Mouse (Mus musculus): ENCODE results near the gene 4933406M09Rik. TPM values are rescaled to one million over a fixed set of nuclear protein-coding genes. Genes with fewer than 3 reads are reported as not detected.

The 4933406M09Rik gene
- polyA plus RNA-seq, 1 experiment from 2014 or later = not detected

GRCm38 (mm10) chr1:134353326-134353725 lies 32.4 kb upstream of the 4933406M09Rik start:
- 93% methylated on average over 2 of the region's 2 CpGs for WGBS
- Histone ChIP-seq H3K9me3 (replicated peaks) (no peaks in the 10 kb centered on the region), H3K27ac (no peak overlapping the region), H3K9ac (no peak overlapping the region), H3K4me3 (no peak overlapping the region), H3K36me3 (ENCODE audit: poor library complexity, severe bottlenecking) (peaks cover 88% of the 10 kb centered on the region), H3K4me1 (no peaks in the 10 kb centered on the region), H3K27me3 (no peaks in the 10 kb centered on the region), H3K4me2 (no peak overlapping the region)
- ATAC-seq = no peak

- no peak overlapping the region for H3K4me3 ChIP-seq
- no peak overlapping the region for H3K9ac ChIP-seq
- 92% methylated on average over 4 of the region's 4 CpGs for WGBS
- H3K4me1 ChIP-seq = peaks cover 19% of the 10 kb centered on the region
- H3K27me3 ChIP-seq = no peaks in the 10 kb centered on the region
- no peak overlapping the region for H3K27ac ChIP-seq
- no peaks in the 10 kb centered on the region for H3K9me3 ChIP-seq (replicated peaks)
- H3K36me3 ChIP-seq (ENCODE audit: poor library complexity, severe bottlenecking) = peaks cover 66% of the 10 kb centered on the region
- ATAC-seq = no peak
- H3K4me2 ChIP-seq = no peak overlapping the region
Observed at GRCm38 (mm10) chr1:134357461-134357860, 28.3 kb upstream of the 4933406M09Rik start.

- Histone ChIP-seq H3K4me3 (peak overlapping the region; percentile 89), H3K27ac (no peak overlapping the region), H3K4me2 (peak overlapping the region; percentile 86), H3K9ac (peak overlapping the region; percentile 93), H3K9me3 (replicated peaks) (no peaks in the 10 kb centered on the region), H3K4me1 (peaks cover 20% of the 10 kb centered on the region), H3K36me3 (ENCODE audit: poor library complexity, severe bottlenecking) (peaks cover 34% of the 10 kb centered on the region), H3K27me3 (no peaks in the 10 kb centered on the region)
- WGBS = 80% methylated on average over 7 of the region's 7 CpGs
- no peak for ATAC-seq
Observed at GRCm38 (mm10) chr1:134360656-134361055, 25.1 kb upstream of the 4933406M09Rik start.

GRCm38 (mm10) chr1:134361195-134361856 lies 24.4 kb upstream of the 4933406M09Rik start:
- Histone ChIP-seq H3K36me3 (ENCODE audit: poor library complexity, severe bottlenecking) (peaks cover 28% of the 10 kb centered on the region), H3K4me3 (peak overlapping the region; percentile 89), H3K27me3 (no peaks in the 10 kb centered on the region), H3K4me1 (peaks cover 20% of the 10 kb centered on the region), H3K9me3 (replicated peaks) (no peaks in the 10 kb centered on the region), H3K9ac (peak overlapping the region; percentile 93), H3K27ac (peak overlapping the region; percentile 75), H3K4me2 (peak overlapping the region; percentile 86)
- 3% methylated on average over 44 of the region's 44 CpGs for WGBS
- peak; percentile 91 for ATAC-seq

- peak within 1 kb of the TSS; percentile 89 for H3K4me3 ChIP-seq
- H3K4me2 ChIP-seq = peak within 1 kb of the TSS; percentile 86
- no peaks in the 10 kb centered on the region for H3K9me3 ChIP-seq (replicated peaks)
- H3K36me3 ChIP-seq (ENCODE audit: poor library complexity, severe bottlenecking) = peaks cover 25% of the 10 kb centered on the region
- H3K27ac ChIP-seq = peak within 1 kb of the TSS; percentile 75
- peak; percentile 99 for ATAC-seq
- H3K4me1 ChIP-seq = peaks cover 20% of the 10 kb centered on the region
- no peaks in the 10 kb centered on the region for H3K27me3 ChIP-seq
- under 1% methylated on average over 38 of the region's 38 CpGs for WGBS
- peak within 1 kb of the TSS; percentile 93 for H3K9ac ChIP-seq
Observed at GRCm38 (mm10) chr1:134361857-134362212, 23.9 kb upstream of the 4933406M09Rik start, which contains the start of gene Tmem183a. Gene Tmem183a, minus strand, starts transcription at chr1:134361979.

- no peak for ATAC-seq
- Histone ChIP-seq H3K4me1 (peaks cover 20% of the 10 kb centered on the region), H3K36me3 (ENCODE audit: poor library complexity, severe bottlenecking) (peaks cover 14% of the 10 kb centered on the region), H3K4me2 (no peak overlapping the region), H3K27me3 (no peaks in the 10 kb centered on the region), H3K9me3 (replicated peaks) (no peaks in the 10 kb centered on the region), H3K9ac (no peak overlapping the region), H3K27ac (no peak overlapping the region), H3K4me3 (no peak overlapping the region)
- 82% methylated on average over 4 of the region's 4 CpGs for WGBS
Observed at GRCm38 (mm10) chr1:134363194-134363593, 22.5 kb upstream of the 4933406M09Rik start.

GRCm38 (mm10) chr1:134365491-134365890 lies 20.2 kb upstream of the 4933406M09Rik start:
- Histone ChIP-seq H3K27ac (no peak overlapping the region), H3K36me3 (ENCODE audit: poor library complexity, severe bottlenecking) (no peaks in the 10 kb centered on the region), H3K4me2 (no peak overlapping the region), H3K4me3 (no peak overlapping the region), H3K9me3 (replicated peaks) (0 out of 2 replicates have a peak, but pooled peaks cover under 1% of the 10 kb centered on the region), H3K27me3 (no peaks in the 10 kb centered on the region), H3K9ac (no peak overlapping the region), H3K4me1 (peaks cover 12% of the 10 kb centered on the region)
- 70% methylated on average over 5 of the region's 5 CpGs for WGBS
- no peak for ATAC-seq

- no peak overlapping the region for H3K4me3 ChIP-seq
- no peaks in the 10 kb centered on the region for H3K27me3 ChIP-seq
- no peak for ATAC-seq
- no peak overlapping the region for H3K27ac ChIP-seq
- 55% methylated on average over 9 of the region's 9 CpGs for WGBS
- H3K4me1 ChIP-seq = no peaks in the 10 kb centered on the region
- H3K9me3 ChIP-seq (replicated peaks) = 0 out of 2 replicates have a peak, but pooled peaks cover 5% of the 10 kb centered on the region
- H3K9ac ChIP-seq = no peak overlapping the region
- no peaks in the 10 kb centered on the region for H3K36me3 ChIP-seq (ENCODE audit: poor library complexity, severe bottlenecking)
- no peak overlapping the region for H3K4me2 ChIP-seq
Observed at GRCm38 (mm10) chr1:134368777-134369337, 16.9 kb upstream of the 4933406M09Rik start.

- Histone ChIP-seq H3K9ac (no peak overlapping the region), H3K4me2 (no peak overlapping the region), H3K36me3 (ENCODE audit: poor library complexity, severe bottlenecking) (no peaks in the 10 kb centered on the region), H3K4me1 (no peaks in the 10 kb centered on the region), H3K27me3 (no peaks in the 10 kb centered on the region), H3K4me3 (no peak overlapping the region), H3K27ac (no peak overlapping the region), H3K9me3 (replicated peaks) (0 out of 2 replicates have a peak, but pooled peaks cover 5% of the 10 kb centered on the region)
- no peak for ATAC-seq
- 80% methylated on average over 2 of the region's 2 CpGs for WGBS
Observed at GRCm38 (mm10) chr1:134374124-134374523, 11.6 kb upstream of the 4933406M09Rik start.

- Histone ChIP-seq H3K36me3 (ENCODE audit: poor library complexity, severe bottlenecking) (no peaks in the 10 kb centered on the region), H3K4me1 (peaks cover 10% of the 10 kb centered on the region; the same call in 1 of the 2 replicates), H3K27me3 (peaks cover 3% of the 10 kb centered on the region; the same call in 1 of the 2 replicates), H3K9me3 (replicated peaks) (no peaks in the 10 kb centered on the region), H3K4me2 (no peak overlapping the region), H3K9ac (no peak overlapping the region), H3K4me3 (no peak overlapping the region), H3K27ac (no peak overlapping the region)
- WGBS = 87% methylated on average over 2 of the region's 2 CpGs
- no peak for ATAC-seq
Observed at GRCm38 (mm10) chr1:134381051-134381450, 4.7 kb upstream of the 4933406M09Rik start.

- Histone ChIP-seq H3K9ac (0 out of 2 replicates have a peak overlapping the region, but pooled peaks have one; percentile 34), H3K9me3 (replicated peaks) (no peaks in the 10 kb centered on the region), H3K27ac (no peak overlapping the region), H3K27me3 (peaks cover 3% of the 10 kb centered on the region; the same call in 1 of the 2 replicates), H3K36me3 (ENCODE audit: poor library complexity, severe bottlenecking) (no peaks in the 10 kb centered on the region), H3K4me2 (peak overlapping the region; percentile 54), H3K4me1 (peaks cover 10% of the 10 kb centered on the region; the same call in 1 of the 2 replicates), H3K4me3 (peak overlapping the region; percentile 23)
- WGBS = 16% methylated on average over 19 of the region's 19 CpGs
- no peak for ATAC-seq
Observed at GRCm38 (mm10) chr1:134381795-134382625, 3.7 kb upstream of the 4933406M09Rik start.

- 93% methylated on average over 4 of the region's 4 CpGs for WGBS
- H3K9me3 ChIP-seq (replicated peaks) = no peaks in the 10 kb centered on the region
Observed at GRCm38 (mm10) chr1:134384581-134384980, 1.2 kb upstream of the 4933406M09Rik start.

More at GRCm38 (mm10) chr1:134384581-134384980, 1.2 kb upstream of the 4933406M09Rik start:
- Histone ChIP-seq H3K4me1 (peaks cover 10% of the 10 kb centered on the region; the same call in 1 of the 2 replicates), H3K27me3 (peaks cover 9% of the 10 kb centered on the region; the same call in 1 of the 2 replicates), H3K27ac (no peak overlapping the region), H3K36me3 (ENCODE audit: poor library complexity, severe bottlenecking) (no peaks in the 10 kb centered on the region), H3K4me3 (no peak overlapping the region), H3K4me2 (no peak overlapping the region), H3K9ac (no peak overlapping the region)
- no peak for ATAC-seq

All from forebrain, embryonic 13.5 days (tissue).